Mouse (Mus musculus) central nervous system, embryonic 18 days (tissue): ENCODE measurements around the gene Capn9. TPM values are rescaled to one million over a fixed set of nuclear protein-coding genes. Genes with fewer than 3 reads are reported as not detected.

Source experiments
- polyA plus RNA-seq: library from polyadenylated mRNA; depleted of rRNA; stranded (reverse); fragments of >200 nt; gene quantifications from 2 replicates; pipeline ENCODE4 v1.2.3, GENCODE M21; 2012; rRNA removed

The Capn9 gene
- polyA plus RNA-seq = 0.03 and 0.05 TPM in 2 replicates

GRCm38 (mm10) chr8:124575811-124576210 lies at the start of gene Capn9:
Gene Capn9, plus strand, starts transcription at chr8:124576111.

GRCm38 (mm10) chr8:124569593-124569992 lies 6.3 kb upstream of the Capn9 start, which contains the start of gene Agt:
Gene Agt, minus strand, starts transcription at chr8:124569706.

GRCm38 (mm10) chr8:124663112-124663873 lies 87.4 kb downstream of the Capn9 start, which contains the start of gene 2310022B05Rik:
Gene 2310022B05Rik, minus strand, starts transcription at chr8:124663369.

Other genes with a start within 250 kb of the Capn9 start
- gene Pgbd5, start 136.5 kb upstream of the Capn9 start, polyA plus RNA-seq = 40.9 TPM in 2 replicates
- gene Cog2, start 55.3 kb upstream of the Capn9 start, polyA plus RNA-seq = 29.7 and 30.4 TPM in 2 replicates
- gene Agt, start 6.4 kb upstream of the Capn9 start, polyA plus RNA-seq = 8.6 and 12.7 TPM in 2 replicates
- 73.5 and 80.2 TPM in 2 replicates for gene 2310022B05Rik, start 87.3 kb downstream of the Capn9 start, polyA plus RNA-seq
- gene Ttc13, start 145.9 kb downstream of the Capn9 start, polyA plus RNA-seq = 60.5 and 63.7 TPM in 2 replicates
- gene Arv1, start 146.0 kb downstream of the Capn9 start, polyA plus RNA-seq = 37.7 and 42.4 TPM in 2 replicates
- gene Fam89a, start 175.7 kb downstream of the Capn9 start, polyA plus RNA-seq = 0.49 and 0.72 TPM in 2 replicates
- gene Trim67, start 217.0 kb downstream of the Capn9 start, polyA plus RNA-seq = 67.8 and 91.8 TPM in 2 replicates